Mouse (Mus musculus) CD4-positive helper T cell, adult 2 months (primary cell): Measurements from ENCODE around the gene Dexi.

Source experiments
- DNase-seq: peaks from one replicate; pipeline ENCODE4 v3.0.0-alpha.2; 2012; ENCODE audit warnings: low read depth, missing footprints, low spot score

The Dexi gene

GRCm38 (mm10) chr16:10499122-10499521, 43.7 kb downstream of the Dexi start:
- no peak for DNase-seq

- DNase-seq: no peak
Measured at GRCm38 (mm10) chr16:10498096-10498602, 44.7 kb downstream of the Dexi start.

- no peak for DNase-seq
Measured at GRCm38 (mm10) chr16:10495824-10496298, 47.0 kb downstream of the Dexi start.

- DNase-seq: no peak
Measured at GRCm38 (mm10) chr16:10492587-10492986, 50.3 kb downstream of the Dexi start.

- DNase-seq: no peak
Measured at GRCm38 (mm10) chr16:10491716-10492115, 51.1 kb downstream of the Dexi start.

- no peak for DNase-seq
Measured at GRCm38 (mm10) chr16:10490503-10491150, 52.2 kb downstream of the Dexi start.

- DNase-seq: no peak
Measured at GRCm38 (mm10) chr16:10489904-10490457, 52.9 kb downstream of the Dexi start.

- no peak for DNase-seq
Measured at GRCm38 (mm10) chr16:10489483-10489882, 53.4 kb downstream of the Dexi start.

- no peak for DNase-seq
Measured at GRCm38 (mm10) chr16:10488769-10489481, 53.9 kb downstream of the Dexi start.

- no peak for DNase-seq
Measured at GRCm38 (mm10) chr16:10487895-10488493, 54.9 kb downstream of the Dexi start.

GRCm38 (mm10) chr16:10486993-10487392, 55.9 kb downstream of the Dexi start:
- DNase-seq: no peak

- no peak for DNase-seq
Measured at GRCm38 (mm10) chr16:10482343-10482742, 60.5 kb downstream of the Dexi start.

- DNase-seq: no peak
Measured at GRCm38 (mm10) chr16:10479857-10480256, 63.0 kb downstream of the Dexi start, which contains the start of gene Ciita. Ciita (plus strand) TSS chr16:10480059.

- DNase-seq: no peak
Measured at GRCm38 (mm10) chr16:10475919-10476318, 66.9 kb downstream of the Dexi start.

- DNase-seq: no peak
Measured at GRCm38 (mm10) chr16:10474956-10475355, 67.9 kb downstream of the Dexi start.

GRCm38 (mm10) chr16:10471950-10472349, 70.9 kb downstream of the Dexi start:
- DNase-seq: no peak

- no peak for DNase-seq
Measured at GRCm38 (mm10) chr16:10468201-10468600, 74.7 kb downstream of the Dexi start.

- no peak for DNase-seq
Measured at GRCm38 (mm10) chr16:10467391-10468107, 75.3 kb downstream of the Dexi start.

GRCm38 (mm10) chr16:10465011-10465681, 77.7 kb downstream of the Dexi start:
- no peak for DNase-seq

- no peak for DNase-seq
Measured at GRCm38 (mm10) chr16:10461178-10461577, 81.7 kb downstream of the Dexi start.

- no peak for DNase-seq
Measured at GRCm38 (mm10) chr16:10460188-10460587, 82.7 kb downstream of the Dexi start.
